Mouse (Mus musculus) left cerebral cortex, postnatal 10 days (tissue): Measurements from ENCODE around the gene Cryz. TPM values are rescaled to one million over a fixed set of nuclear protein-coding genes. Genes with fewer than 3 reads are reported as not detected.

Source experiments
- DNase-seq, 2 experiments: peaks; one replicate each; pipeline ENCODE4 v3.0.0; 2021 to 2022; ENCODE audit warnings: low spot score in 2 of 2, mixed read lengths in 1 of 2; ENCODE audit errors: extremely low spot score in 1 of 2
- intact Hi-C: fragments of 180-260 bp; cut with DNase I; formaldehyde crosslinking; loops from one replicate; pipeline ENCODE4 v1.15.1; 2025
- total RNA-seq, 2 experiments: library from RNA; stranded (reverse); gene quantifications; 2 replicates each; pipeline ENCODE4 v1.2.3; 2021

Cryz gene
- total RNA-seq, 2 experiments from 2014 or later = 16.4 to 18.2 TPM

- intact Hi-C loops = loop anchor here (10.0 kb wide), 2 partner anchors 439 to 579 kb away; partner anchors contain the start of genes Fpgt and Lrriq3
- no peak for DNase-seq
Observed at GRCm38 (mm10) chr3:154655711-154656110, 59.2 kb downstream of the Cryz start.

GRCm38 (mm10) chr3:154663545-154663944, 67.0 kb downstream of the Cryz start, which contains the start of gene Erich3:
Gene Erich3 (plus strand): TSS chr3:154663859.
- intact Hi-C loops = no loop called here
- no peak for DNase-seq

- intact Hi-C loops = no loop called here
- peak; percentile 54 to 61 for DNase-seq
Observed at GRCm38 (mm10) chr3:154663976-154664581, 67.6 kb downstream of the Cryz start.

GRCm38 (mm10) chr3:154664636-154665035, 68.1 kb downstream of the Cryz start:
- intact Hi-C loops = no loop called here
- DNase-seq = no peak

- no peak for DNase-seq
- intact Hi-C loops = no loop called here
Observed at GRCm38 (mm10) chr3:154668485-154668884, 72.0 kb downstream of the Cryz start.

- intact Hi-C loops = no loop called here
- no peak for DNase-seq
Observed at GRCm38 (mm10) chr3:154670584-154670983, 74.1 kb downstream of the Cryz start.

- DNase-seq = no peak
- intact Hi-C loops = no loop called here
Observed at GRCm38 (mm10) chr3:154671013-154671412, 74.5 kb downstream of the Cryz start.

Other genes starting within 250 kb of the Cryz start
- gene Tyw3, start 393 bp downstream of the Cryz start, total RNA-seq = 10 to 100 TPM; 11.2 to 12.6 TPM
- gene Erich3, start 67.1 kb downstream of the Cryz start, total RNA-seq = 1 to 10 TPM; 6.1 to 7.2 TPM